Mouse (Mus musculus): ENCODE measurements at regions not wholly inside any gene's neighbourhood (a gene's known extent, or its start where the extent isn't known, plus 50 kb on each side); places are given as distances from the start of the nearest gene placed in this dataset.

DNA sequence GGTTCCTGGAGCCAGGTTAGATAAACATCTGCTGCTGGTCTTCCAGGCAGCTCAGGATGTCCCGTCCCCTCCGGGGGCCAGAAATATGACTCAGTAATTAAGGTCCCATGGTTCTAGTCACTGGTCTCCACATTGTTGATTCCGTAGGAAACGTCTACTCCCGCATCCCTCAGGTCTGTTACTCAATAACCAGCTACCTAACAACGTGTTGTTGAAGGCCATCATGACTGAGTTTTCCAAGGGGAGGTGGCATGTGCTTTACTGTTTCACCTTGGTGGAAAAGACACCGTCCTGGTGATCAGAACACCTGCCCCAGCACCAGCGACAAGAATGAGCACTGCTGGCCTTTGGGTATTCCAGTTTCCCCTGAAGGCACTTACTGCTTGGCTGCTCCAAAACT lies 377.9 kb downstream of the Lpin1 start:
- no peak for TF ChIP-seq MAFK (IDR thresholded peaks at IDR 0.05; ENCODE audit: insufficient read depth, low read depth, low read length)
- no peak for TF ChIP-seq CHD2 (IDR thresholded peaks at IDR 0.05; ENCODE audit: low read depth, low read length)

All from ES-E14 (cell line).